Mouse (Mus musculus): ENCODE data around the gene Rbp2.

The Rbp2 gene

DNA sequence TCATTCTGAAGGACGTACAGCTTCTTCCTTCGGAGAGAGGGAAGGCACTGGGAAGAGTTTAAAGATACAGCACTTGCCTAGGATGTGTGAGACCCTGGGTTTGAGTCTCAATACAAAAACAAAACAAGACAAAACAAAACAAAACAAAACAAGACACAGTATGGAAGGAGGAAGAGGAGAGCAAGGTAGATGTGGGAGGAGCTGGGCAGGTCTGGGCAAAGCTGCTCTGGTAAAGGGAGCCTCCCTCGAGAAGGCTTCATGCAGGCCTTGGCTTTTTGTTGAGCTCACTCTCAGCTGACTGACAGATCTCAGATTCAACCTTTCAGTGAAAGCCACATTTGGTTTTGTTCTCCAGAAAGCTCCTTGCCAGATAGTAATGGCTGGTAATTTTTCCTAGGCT lies at the start of gene Rbp2:
Gene Rbp2 (plus strand): TSS at position 301 of the 400 bp plus-strand sequence.
- no peak for DNase-seq

DNA sequence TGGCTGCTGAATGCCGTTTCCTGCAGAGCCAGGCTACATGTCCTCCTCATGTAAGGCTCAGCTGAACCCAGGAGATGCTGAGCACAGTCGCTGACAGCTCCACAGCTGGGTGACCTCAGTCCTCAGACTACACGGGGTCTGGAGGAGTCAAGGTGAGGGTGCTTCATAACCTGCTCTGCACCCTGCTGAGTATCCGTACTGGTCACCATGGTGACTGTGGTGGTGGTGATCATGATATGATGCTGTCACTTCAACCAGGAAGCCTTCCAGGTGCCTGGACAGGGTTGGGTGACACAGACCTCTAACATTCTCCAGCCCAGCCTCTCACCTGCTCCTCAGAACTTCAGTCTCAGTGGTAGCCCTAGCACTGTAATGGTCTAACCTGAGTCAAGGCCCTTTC lies 48.1 kb upstream of the Rbp2 start:
- no peak for DNase-seq

DNA sequence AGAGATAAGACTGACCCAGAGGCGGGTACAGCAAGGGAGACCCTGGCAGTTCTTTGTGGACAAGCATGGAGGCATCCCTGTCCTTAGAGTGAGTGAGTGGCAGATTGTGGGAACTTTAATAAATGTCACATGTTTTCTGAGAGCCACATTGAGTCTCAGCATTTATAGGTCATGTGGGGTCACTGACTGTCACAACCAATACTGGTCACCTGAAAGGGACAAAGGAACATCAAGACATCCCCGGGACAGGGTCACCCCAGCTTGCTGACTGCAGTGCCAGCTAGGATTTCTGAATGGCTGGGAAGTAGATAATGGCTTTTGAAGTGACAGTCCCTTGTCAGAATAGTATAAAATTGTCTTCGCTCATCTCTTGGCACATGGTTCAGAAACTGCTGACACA lies 46.8 kb upstream of the Rbp2 start:
- DNase-seq, result no peak

DNA sequence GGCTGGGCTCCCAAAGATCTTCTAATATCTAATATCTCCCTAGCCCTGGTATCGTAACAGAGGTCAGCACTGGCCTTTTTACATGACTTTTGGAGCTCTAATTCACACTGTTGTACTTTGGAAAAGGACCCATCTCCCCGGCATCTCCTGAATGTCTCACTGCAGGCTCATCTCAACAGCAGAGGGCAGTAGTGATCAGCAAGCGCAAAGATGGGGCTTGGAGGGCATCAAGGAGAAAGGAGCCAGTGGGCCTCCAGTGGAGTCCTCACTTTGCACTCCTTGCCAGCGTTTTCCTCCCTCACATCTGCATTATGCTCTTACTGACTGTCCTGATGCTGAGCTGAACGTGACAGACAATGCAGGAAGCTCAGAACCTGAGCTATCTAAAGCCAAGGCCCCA lies 43.3 kb upstream of the Rbp2 start:
- no peak for DNase-seq

DNA sequence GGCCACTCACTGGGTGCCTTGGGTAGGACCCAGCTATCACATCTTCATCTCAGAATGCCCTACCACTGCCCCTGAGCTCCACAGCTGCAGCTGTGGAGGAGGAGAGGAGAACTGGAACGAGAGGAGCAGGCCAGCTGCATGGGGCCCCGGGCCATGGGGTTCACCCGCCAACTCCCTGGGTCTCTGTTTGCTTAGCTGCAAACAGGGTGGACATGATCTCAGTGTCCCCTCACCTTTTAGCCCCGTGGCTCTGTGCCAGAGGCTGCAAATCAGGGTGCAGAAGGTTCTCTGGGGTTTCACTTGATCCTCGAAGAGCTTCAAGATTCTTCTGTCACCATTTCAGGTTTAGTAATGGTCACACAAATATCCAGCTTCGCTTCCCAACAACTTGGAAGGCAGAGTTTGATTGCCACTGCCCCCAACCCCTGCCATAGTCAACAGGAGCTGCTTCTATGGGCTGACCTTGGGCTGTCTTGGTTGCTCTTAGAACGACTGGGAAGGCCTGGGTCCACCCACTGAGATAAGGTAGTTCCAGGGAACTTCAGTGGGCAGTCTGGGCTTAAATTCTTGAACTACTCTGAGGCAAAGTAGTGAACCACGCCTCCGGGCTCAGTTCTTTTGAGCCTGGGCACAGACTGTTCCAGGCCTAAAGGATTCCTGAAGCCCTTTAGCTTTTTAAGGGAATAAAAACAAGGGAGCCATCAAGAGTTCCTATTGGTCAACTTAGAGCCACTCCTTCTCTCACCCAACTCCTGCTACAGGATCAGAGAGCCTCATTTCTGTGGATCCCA lies 40.4 kb upstream of the Rbp2 start:
- DNase-seq, result no peak

DNA sequence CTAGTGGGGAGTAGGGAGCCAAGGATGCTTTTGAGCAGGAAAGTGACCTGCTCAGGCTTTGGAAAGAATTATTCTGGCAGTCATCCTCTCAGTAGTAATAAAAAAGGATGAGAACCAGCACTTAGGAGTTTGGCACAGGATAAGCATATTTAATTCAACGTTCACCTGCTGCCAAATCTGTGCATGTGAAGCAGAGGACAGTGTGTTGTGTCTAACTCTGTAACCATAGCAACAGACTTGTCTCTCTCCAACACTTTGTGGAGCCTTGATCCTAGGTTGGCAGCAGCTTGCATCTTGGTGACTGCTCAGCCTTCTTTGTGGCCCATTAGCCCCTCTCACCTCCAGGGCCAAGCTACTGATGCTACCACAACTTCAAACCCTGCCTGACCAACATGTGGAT lies 34.9 kb upstream of the Rbp2 start:
- no peak for DNase-seq

DNA sequence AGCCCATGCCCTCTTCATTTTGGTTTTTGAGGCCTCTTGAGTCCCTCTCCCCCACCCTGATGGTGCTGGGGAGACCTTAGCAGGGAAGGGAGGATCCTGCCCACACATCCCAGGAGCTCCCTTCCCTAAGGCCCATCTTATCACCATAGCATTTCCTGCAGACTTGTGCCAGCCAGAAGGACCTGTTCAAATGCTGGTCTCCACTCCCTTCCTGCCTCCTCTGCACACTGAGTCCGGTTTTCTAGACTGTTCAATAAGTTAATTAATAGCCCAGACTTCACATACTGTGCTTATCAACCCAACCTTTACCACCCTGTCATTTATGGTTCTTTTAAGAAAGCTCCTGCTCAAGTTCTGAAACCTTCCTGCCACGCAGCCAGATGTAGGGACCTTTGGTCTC lies 19.2 kb upstream of the Rbp2 start:
- no peak for DNase-seq

DNA sequence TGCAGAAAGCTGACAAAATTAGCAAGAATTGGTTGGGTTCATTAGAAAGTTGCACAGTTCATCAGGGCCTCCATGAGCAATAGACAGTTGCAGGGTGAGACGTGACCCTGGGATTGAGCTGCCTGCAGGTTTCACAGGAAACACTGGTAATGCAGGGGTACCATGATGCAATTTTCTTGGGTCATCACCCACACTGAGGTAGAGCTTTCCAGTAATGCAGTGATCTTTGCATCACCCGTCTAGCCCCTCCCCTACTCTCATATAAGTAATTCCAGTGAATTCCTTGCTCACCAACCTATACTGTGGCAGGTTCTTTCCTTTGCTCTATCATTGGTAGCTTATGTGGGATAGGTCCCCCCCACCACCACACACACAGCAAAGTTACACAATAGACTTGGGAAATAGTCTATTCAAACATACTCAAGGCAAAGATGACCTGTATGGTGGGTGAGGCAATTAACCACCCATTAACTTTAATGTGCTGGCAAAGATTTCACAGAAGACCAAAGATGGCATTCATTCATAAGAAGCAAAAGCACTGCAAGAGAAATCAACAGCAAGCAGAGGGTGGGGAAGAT lies 5.7 kb upstream of the Rbp2 start:
- no peak for DNase-seq

DNA sequence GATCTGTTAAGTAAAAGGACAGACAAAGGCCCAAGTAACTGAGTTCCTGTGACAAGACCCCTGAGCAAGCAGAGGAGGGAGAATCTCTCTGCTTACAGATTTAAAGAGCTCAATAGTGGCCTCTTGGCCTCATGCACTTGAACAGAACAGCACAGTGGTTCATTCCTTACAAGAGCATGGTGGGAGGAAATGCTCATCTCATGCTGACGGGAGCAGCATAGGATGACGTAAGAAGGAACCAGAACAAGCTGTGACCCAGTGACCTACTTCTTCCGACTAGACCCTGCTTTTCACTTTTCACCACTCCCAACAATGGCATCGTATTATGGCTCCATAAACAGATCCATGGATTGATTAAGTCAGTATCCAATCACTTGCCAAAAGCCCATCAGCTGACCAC lies 3.7 kb upstream of the Rbp2 start:
- no peak for DNase-seq

DNA sequence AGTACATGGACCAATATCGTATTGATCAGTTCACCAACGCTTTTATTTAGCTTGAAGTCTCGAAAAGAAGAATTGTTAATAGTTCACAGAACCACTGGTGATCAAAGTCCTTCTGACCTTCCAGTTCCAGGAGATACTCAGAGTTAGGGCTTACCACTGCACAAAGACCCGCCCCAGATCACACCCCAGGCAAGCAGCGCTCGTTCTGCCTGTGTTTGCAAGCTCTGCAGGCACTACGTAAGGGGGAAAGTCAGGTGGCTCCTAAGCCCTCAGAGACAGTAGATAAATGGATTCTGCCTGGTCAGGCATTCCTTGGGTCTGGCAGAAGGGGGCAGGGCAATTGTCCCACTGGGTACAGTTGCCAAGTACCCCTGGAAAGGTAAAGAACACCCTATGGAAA lies 895 bp upstream of the Rbp2 start:
- DNase-seq, result no peak

DNA sequence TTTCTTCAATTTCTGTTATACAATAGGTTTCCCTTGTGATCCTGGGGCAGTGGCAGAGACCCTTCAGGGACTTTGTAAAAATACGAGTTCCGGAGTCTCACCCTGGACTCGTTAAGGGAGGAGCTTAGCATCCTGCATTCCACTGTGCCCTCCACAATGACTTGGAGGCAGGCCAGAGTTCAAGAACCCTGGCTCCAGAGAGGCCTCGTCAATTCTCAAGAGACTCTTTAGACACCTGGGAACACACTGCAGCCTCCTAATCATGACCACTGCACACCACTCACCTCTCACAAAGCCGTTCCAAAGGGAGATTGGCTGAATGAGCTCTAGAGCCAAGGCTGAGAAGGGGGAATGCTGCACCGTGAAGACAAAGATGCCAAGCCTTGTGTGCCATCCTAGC lies 1.4 kb downstream of the Rbp2 start:
- no peak for DNase-seq

DNA sequence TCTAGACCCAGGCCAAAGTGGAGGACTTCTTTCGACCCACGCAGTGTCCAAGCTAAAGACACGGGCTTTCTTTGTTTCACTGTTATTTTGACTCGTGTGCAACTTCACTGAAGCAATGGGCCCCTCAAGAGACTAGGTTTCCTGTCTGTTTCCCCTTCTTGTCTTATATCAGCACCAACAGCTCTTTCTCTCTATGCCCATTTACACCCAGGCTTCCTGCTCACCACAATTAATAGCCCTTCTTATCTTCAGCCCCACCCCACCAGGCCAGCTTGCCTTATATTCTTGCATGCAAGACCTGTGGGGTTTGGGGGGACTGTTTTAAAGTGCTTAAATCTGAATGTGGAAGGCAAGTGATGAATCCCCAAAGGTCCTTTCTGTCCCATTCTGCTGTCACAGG lies 3.6 kb downstream of the Rbp2 start:
- no peak for DNase-seq

DNA sequence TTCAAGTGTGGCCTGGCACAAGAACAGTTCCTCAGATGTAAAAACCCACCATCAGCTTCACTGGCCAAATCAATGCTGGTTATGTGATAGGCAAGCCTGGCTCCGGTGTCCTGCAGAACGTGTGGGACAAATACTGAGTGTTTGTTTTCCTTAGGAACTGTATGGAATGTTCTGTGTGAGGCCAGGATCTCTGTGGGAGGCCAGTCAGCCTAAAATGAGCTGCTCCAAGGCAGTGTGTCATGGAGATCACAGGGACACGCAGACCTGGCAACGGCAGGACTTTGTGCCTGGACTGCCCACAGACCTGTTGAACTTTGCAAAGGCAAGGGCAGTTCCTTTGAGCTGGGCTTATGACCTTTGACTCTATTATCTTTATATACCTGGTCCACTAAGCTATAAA lies 4.2 kb downstream of the Rbp2 start:
- no peak for DNase-seq

DNA sequence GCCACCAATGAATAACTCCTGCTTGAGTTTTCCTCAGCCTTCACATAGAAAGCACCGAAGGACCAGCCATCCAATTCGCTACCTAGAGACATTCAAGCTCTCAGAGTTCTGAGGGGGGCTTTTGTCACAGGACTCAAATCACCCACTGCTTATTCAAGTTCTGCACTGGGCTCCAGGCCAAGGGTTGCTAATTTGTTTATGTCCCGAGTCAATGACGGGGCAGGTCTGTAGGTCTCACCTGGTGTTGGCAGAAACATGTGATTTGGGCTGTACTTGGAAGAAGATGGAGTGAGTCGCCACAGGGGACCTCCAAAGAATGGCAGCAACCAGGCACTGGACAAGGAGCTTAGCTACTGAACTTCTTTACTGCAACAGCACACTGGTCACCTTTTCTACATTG lies 5.2 kb downstream of the Rbp2 start:
- no peak for DNase-seq

DNA sequence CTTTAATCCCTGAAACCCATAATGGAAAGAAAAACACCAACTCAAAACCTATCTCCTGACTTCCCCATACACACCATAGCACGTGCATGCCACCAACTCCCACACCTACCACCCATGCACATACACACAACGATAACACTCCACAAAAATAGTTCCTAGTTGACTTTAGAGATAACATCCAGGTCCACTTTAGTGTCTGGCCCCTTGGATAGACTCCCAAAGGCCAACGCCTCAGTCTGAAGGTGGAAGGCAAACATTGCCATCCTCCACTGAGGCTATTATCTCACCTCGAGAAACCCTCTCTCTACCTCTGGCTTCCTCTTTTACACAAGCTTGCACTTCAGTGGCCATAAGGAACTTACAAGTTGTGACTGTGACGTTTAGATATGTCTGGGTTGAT lies 6.3 kb downstream of the Rbp2 start:
- DNase-seq, result no peak

DNA sequence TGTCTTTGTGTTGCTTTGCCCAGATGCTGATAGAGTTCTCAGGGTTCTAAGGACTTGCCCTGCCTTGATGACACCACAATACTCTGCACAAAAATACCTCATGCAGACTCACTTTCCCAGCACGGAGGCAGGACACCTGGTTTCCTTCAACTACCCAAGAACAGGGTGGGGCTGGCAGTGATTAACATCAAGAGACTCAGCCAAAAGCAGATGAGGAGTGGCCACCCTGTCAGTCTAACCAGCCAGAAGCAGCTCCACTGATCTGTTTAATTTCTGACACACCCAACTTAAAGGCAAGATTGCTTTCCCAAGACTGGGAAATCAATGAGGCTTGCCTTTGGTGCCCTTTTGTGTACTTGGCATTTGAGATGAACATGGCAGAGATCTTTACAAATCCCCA lies 6.9 kb downstream of the Rbp2 start:
- no peak for DNase-seq

DNA sequence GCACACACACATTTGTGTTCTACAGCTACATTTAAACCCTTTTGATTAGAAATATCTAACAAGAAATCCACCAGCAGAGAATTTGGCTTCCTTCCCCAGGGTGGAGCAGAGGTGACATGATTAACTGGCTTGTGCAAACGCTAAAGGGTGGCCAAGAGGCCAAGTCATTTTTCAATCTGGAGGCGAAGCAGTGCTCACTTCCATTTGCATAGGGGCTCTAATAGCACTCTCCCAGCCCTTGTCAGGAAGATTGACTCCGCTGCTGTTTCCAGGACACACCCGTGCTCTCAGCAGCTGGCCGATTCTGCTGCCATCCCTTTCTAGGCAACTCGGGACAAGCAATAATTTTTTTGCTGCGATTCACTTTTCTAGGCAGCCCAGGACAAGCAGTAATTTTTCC lies 11.2 kb downstream of the Rbp2 start:
- no peak for DNase-seq

DNA sequence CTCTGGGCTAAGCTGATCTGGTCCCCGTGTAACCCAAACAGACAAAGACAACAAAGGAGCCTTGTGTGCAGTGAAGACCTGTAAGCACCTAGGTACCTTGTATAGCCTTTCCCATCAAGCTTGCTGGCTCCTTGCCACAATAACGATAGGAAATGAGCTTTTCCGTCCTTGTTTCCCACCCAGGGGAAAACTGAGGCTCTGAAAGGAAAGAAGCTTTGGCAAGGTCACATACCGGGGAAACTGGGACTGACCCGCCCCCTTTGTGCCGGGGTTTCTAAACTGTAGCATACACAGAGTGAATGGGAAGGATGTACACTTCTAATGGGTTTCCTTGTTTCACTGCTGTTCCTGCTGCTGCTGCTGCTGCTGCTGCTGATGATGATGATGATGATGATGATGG lies 12.1 kb downstream of the Rbp2 start:
- DNase-seq, result no peak

DNA sequence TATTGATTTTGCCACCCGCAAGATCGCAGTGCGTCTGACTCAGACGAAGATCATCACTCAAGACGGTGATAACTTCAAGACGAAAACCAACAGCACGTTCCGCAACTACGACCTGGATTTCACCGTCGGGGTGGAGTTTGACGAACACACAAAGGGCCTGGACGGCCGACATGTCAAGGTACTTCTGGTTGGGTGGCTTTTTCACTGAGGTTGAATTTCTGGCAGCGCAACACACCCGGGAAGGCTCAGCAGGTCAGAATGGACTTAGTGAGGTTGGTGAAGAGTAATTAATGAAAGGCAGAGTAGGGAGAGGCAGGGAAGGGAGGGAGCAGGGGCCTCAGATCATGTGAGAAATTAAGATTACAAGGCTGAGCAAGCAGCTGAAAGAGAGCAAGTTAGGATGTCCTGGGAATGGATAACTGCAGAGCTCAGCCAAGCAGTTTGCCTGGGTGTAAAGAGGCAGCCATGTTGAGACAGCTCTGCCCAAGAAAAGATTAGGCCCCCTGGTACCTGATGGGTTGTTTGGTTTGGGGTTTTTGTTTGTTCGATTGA lies 12.9 kb downstream of the Rbp2 start:
- DNase-seq, result no peak

DNA sequence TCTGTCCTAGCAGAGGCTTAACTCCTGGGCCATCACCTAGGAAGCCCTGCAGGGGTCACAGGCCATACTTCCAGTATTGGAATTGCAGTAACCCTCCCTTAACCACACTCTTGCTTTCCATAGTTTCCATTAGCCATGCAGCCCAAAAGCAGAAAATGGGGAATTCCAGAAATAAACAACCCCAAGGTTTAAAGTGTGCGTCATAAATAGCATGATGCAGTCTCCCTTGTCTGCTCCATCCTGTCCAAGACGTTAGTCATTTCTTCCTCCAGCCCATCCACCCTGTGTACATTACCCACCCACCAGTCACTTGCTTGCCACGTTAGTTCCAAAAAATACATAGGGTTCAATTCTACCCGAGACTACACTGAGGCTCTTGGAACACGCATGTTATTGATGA lies 13.7 kb downstream of the Rbp2 start:
- DNase-seq, result no peak

DNA sequence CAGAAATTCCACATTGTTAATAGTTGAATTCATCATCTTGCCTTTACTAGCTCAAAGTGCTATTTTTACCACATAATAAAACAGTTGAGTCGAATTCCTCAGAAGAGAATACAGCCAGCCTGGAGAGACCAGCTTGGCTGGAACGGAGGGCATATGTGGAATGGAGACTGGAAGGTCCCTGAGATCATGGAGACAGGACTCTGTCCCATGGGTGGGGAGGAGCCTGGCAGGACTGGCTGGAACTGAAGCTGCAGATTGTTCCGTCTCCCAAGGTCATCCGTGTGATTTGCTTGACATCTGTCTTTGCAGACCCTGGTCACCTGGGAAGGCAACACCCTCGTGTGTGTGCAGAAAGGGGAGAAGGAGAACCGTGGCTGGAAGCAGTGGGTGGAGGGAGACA lies 21.6 kb downstream of the Rbp2 start:
- DNase-seq, result no peak

DNA sequence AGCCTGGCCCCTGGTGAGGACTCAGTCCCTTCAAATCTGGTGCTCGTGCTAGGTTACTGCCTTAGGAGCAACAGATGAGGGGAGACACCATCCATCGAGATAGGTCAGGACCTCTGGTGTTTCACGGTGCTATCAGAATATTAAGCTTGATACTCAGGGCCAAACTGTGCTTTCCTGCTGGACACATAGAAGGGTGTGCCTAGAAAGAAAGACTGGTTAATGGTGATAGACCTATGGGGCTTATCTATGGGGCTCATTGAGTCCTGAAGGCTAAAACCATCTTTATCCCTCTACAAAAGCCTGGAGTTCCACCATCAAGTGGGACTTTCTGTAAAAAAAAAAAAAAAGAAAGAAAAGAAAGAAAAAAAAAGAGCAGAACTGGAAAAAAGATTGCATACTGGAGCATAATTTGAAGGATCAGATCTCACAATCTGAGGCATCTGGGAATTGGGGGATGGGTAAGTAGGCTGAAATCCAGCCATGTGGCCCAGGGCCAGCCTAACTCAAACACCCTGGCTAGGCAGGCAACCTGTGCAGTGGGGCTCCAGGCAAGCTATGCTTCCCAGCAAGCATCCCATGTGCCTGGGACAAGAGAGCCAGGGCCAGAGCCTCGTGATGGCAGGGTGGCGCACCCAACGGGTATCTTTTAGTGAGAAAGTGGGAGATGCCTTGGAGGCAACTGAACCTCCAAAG lies 24.6 kb downstream of the Rbp2 start:
- DNase-seq, result no peak

DNA sequence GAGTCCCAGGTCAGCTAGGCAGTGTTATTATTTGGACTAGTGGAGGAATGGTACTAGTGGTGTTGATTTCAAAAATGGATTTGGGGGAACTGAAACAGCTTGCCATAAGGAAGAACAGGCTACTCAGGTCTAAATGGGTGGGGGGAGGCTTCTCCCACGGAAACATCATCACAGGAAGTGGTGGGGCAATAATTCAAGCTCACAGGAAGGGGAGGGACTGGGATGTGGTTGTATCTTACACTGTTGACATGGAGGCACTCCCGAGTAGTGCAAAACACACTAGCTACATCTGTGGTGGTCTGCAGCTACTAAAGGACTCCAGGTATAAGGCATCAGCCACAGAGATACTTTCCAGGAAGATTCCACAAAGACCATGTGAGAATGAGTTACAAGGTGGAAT lies 38.0 kb downstream of the Rbp2 start:
- DNase-seq, result no peak

All from cerebellum, postnatal 36 days (tissue).